Mouse (Mus musculus): ENCODE results near the gene Clic1.

DNA sequence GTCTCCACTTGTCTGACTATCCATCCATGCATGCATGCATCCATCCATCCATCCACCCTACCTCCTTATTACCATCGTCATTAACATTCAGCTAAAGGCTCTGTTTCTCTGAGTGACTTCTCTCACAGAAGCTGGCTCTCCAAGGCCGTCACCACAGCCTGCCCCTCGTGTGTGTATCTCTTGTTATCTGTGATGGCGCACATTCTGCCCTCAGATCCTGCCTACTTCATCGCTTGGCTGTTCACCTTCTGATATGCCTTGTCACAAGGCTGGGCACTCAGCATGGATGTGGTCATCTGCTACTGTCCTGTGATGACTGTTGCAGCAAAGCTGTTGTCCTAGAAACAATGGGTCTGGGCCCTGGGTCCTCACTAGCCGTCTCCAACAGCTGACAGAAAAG, 55.0 kb downstream of the Clic1 start:
- no peak for TF ChIP-seq POLR2A (IDR thresholded peaks at IDR 0.05; ENCODE audit: insufficient read depth, low read length)
- no peak for TF ChIP-seq CTCF (IDR thresholded peaks at IDR 0.05; ENCODE audit: low read depth, low read length)

Measured in ES-Bruce4 (cell line).